Mouse (Mus musculus) MEL (cell line): ENCODE data around the gene Carm1. TPM values are rescaled to one million over a fixed set of nuclear protein-coding genes. Genes with fewer than 3 reads are reported as not detected.

Experiments used
- DNase-seq: peaks from one replicate; pipeline ENCODE4 v3.0.0; 2011; ENCODE audit warnings: low read depth, low spot score
- H3K27ac ChIP-seq: 2 replicates; pipeline ENCODE4 v1.5.1; 2012; ENCODE audit warnings: low read depth, mild to moderate bottlenecking, control low read depth, low read length, moderate library complexity; ENCODE audit not compliant: control insufficient read depth
- H3K27me3 ChIP-seq, 2 experiments: fragments of 150-350 bp in 1 of 2; sonication (generic) in 1 of 2; 2 replicates each; pipeline ENCODE4 v1.6.1; 2012; ENCODE audit warnings: low read length in 2 of 2, mild to moderate bottlenecking in 2 of 2, improper control_type of control experiment in 1 of 2, moderate library complexity in 1 of 2; ENCODE audit not compliant: insufficient read depth in 2 of 2, control insufficient read depth in 1 of 2
- H3K36me3 ChIP-seq, 2 experiments: 2 replicates each; pipeline ENCODE4 v1.6.1; 2012 to 2014; ENCODE audit warnings: low read length in 2 of 2, improper control_type of control experiment in 1 of 2, inconsistent platforms in 1 of 2, mild to moderate bottlenecking in 1 of 2; ENCODE audit not compliant: insufficient read depth in 2 of 2, control insufficient read depth in 1 of 2
- H3K4me1 ChIP-seq, 2 experiments: fragments of 150-350 bp in 1 of 2; sonication (generic) in 1 of 2; 2 replicates each; pipeline ENCODE4 v1.6.1; 2012; ENCODE audit warnings: low read length in 2 of 2, improper control_type of control experiment in 1 of 2, mild to moderate bottlenecking in 1 of 2; ENCODE audit not compliant: insufficient read depth in 2 of 2, control insufficient read depth in 1 of 2
- H3K4me3 ChIP-seq, 2 experiments: fragments of 150-350 bp in 1 of 2; sonication (generic) in 1 of 2; 2 replicates each; pipeline ENCODE4 v1.5.1; 2012; ENCODE audit warnings: low read depth in 2 of 2, low read length in 2 of 2, mild to moderate bottlenecking in 2 of 2, moderate library complexity in 2 of 2, control low read depth in 1 of 2, improper control_type of control experiment in 1 of 2; ENCODE audit not compliant: control insufficient read depth in 1 of 2, insufficient read depth in 1 of 2
- H3K79me2 ChIP-seq: 2 replicates; pipeline ENCODE4 v1.6.1; 2012; ENCODE audit warnings: mild to moderate bottlenecking, low read length, moderate library complexity; ENCODE audit not compliant: control insufficient read depth, poor library complexity, insufficient read depth
- H3K9ac ChIP-seq: 2 replicates; pipeline ENCODE4 v1.6.1; 2012; ENCODE audit warnings: low read depth, mild to moderate bottlenecking, control low read depth, low read length, moderate library complexity; ENCODE audit not compliant: control insufficient read depth, poor library complexity, severe bottlenecking
- H3K9me3 ChIP-seq: fragments of 150-350 bp; sonication (generic); replicated peaks from 2 replicates; pipeline ENCODE4 v1.6.1; 2012; ENCODE audit warnings: mild to moderate bottlenecking, low read length, improper control_type of control experiment, moderate library complexity; ENCODE audit not compliant: insufficient read depth
- BHLHE40 ChIP-seq: IDR thresholded peaks from 2 replicates; pipeline ENCODE4 v1.6.1; 2012; ENCODE audit warnings: low read depth, mild to moderate bottlenecking, inconsistent platforms, low read length, improper control_type of control experiment, borderline replicate concordance
- CHD1 ChIP-seq: IDR thresholded peaks from 2 replicates; pipeline ENCODE4 v1.6.1; 2012; ENCODE audit warnings: low read depth, mild to moderate bottlenecking, inconsistent platforms, low read length, improper control_type of control experiment
- CHD2 ChIP-seq: IDR thresholded peaks from 2 replicates; pipeline ENCODE4 v1.6.1; 2011; ENCODE audit warnings: low read length, improper control_type of control experiment
- CTCF ChIP-seq, 3 experiments: IDR thresholded peaks in 2 of 3; conservative IDR thresholded peaks in 1 of 3; 2 replicates each; pipeline ENCODE4 v1.5.1; 2011 to 2012; ENCODE audit warnings: low read length in 3 of 3, low read depth in 2 of 3, mild to moderate bottlenecking in 2 of 3, improper control_type of control experiment in 1 of 3, inconsistent platforms in 1 of 3, mixed read lengths in 1 of 3, moderate library complexity in 1 of 3; ENCODE audit not compliant: control insufficient read depth in 1 of 3, insufficient read depth in 1 of 3, poor library complexity in 1 of 3, severe bottlenecking in 1 of 3
- E2F4 ChIP-seq: IDR thresholded peaks from 2 replicates; pipeline ENCODE4 v1.6.1; 2011; ENCODE audit warnings: low read depth, low read length, improper control_type of control experiment, borderline replicate concordance
- ELF1 ChIP-seq: IDR thresholded peaks from 2 replicates; pipeline ENCODE4 v1.6.1; 2014; ENCODE audit warnings: low read depth, mild to moderate bottlenecking, inconsistent platforms, low read length, improper control_type of control experiment, moderate library complexity
- EP300 ChIP-seq, 2 experiments: IDR thresholded peaks; 2 replicates each; pipeline ENCODE4 v1.6.1; 2011; ENCODE audit warnings: improper control_type of control experiment in 2 of 2, low read length in 2 of 2, low read depth in 1 of 2, mild to moderate bottlenecking in 1 of 2
- ETS1 ChIP-seq: IDR thresholded peaks from 2 replicates; pipeline ENCODE4 v1.6.1; 2012; ENCODE audit warnings: low read depth, mild to moderate bottlenecking, inconsistent platforms, low read length, improper control_type of control experiment, moderate library complexity
- GABPA ChIP-seq: IDR thresholded peaks from 2 replicates; pipeline ENCODE4 v1.6.1; 2012; ENCODE audit warnings: low read depth, mild to moderate bottlenecking, inconsistent platforms, low read length, improper control_type of control experiment, moderate library complexity
- GATA1 ChIP-seq: IDR thresholded peaks from 2 replicates; pipeline ENCODE4 v1.6.1; 2011; ENCODE audit warnings: low read depth, low read length, improper control_type of control experiment
- HCFC1 ChIP-seq: IDR thresholded peaks from 2 replicates; pipeline ENCODE4 v1.6.1; 2012; ENCODE audit warnings: low read depth, mild to moderate bottlenecking, inconsistent platforms, low read length, improper control_type of control experiment, moderate library complexity
- JUND ChIP-seq: IDR thresholded peaks from 2 replicates; pipeline ENCODE4 v1.6.1; 2011; ENCODE audit warnings: low read depth, mild to moderate bottlenecking, improper control_type of control experiment, low read length
- KAT2A ChIP-seq: conservative IDR thresholded peaks from 2 replicates; pipeline ENCODE4 v1.6.1; 2012; ENCODE audit warnings: low read depth, low read length, improper control_type of control experiment, inconsistent platforms
- MAFK ChIP-seq: IDR thresholded peaks from 2 replicates; pipeline ENCODE4 v1.6.1; 2011; ENCODE audit warnings: low read depth, mild to moderate bottlenecking, low read length, improper control_type of control experiment, borderline replicate concordance
- MAX ChIP-seq: IDR thresholded peaks from 2 replicates; pipeline ENCODE4 v1.6.1; 2011; ENCODE audit warnings: low read length, improper control_type of control experiment
- MAZ ChIP-seq: IDR thresholded peaks from 2 replicates; pipeline ENCODE4 v1.6.1; 2012; ENCODE audit warnings: low read depth, mild to moderate bottlenecking, inconsistent platforms, low read length, improper control_type of control experiment
- MEF2A ChIP-seq: IDR thresholded peaks from 2 replicates; pipeline ENCODE4 v1.6.1; 2014; ENCODE audit warnings: low read depth, mild to moderate bottlenecking, inconsistent platforms, low read length, improper control_type of control experiment; ENCODE audit not compliant: poor library complexity, insufficient replicate concordance, severe bottlenecking; ENCODE audit errors: extremely low read depth
- MXI1 ChIP-seq: IDR thresholded peaks from 2 replicates; pipeline ENCODE4 v1.6.1; 2011; ENCODE audit warnings: mild to moderate bottlenecking, low read depth, low read length, improper control_type of control experiment
- MYB ChIP-seq: IDR thresholded peaks from 2 replicates; pipeline ENCODE4 v1.6.1; 2011; ENCODE audit warnings: mild to moderate bottlenecking, low read depth, low read length, improper control_type of control experiment
- NELFE ChIP-seq: IDR thresholded peaks from 2 replicates; pipeline ENCODE4 v1.6.1; 2011; ENCODE audit warnings: low read depth, low read length, improper control_type of control experiment
- NRF1 ChIP-seq: IDR thresholded peaks from 2 replicates; pipeline ENCODE4 v1.6.1; 2014; ENCODE audit warnings: low read depth, mild to moderate bottlenecking, inconsistent platforms, low read length, improper control_type of control experiment, moderate library complexity; ENCODE audit not compliant: poor library complexity, insufficient read depth, severe bottlenecking
- POLR2A ChIP-seq, 2 experiments: IDR thresholded peaks; 2 replicates each; pipeline ENCODE4 v1.6.1; 2011 to 2012; ENCODE audit warnings: low read length in 2 of 2, mild to moderate bottlenecking in 2 of 2, control low read depth in 1 of 2, improper control_type of control experiment in 1 of 2, low read depth in 1 of 2, moderate library complexity in 1 of 2; ENCODE audit not compliant: control insufficient read depth in 1 of 2, insufficient read depth in 1 of 2, poor library complexity in 1 of 2
- POLR2AphosphoS2 ChIP-seq: IDR thresholded peaks from 2 replicates; pipeline ENCODE4 v1.6.1; 2011; ENCODE audit warnings: low read length, improper control_type of control experiment
- POLR2AphosphoS5 ChIP-seq: IDR thresholded peaks from 2 replicates; pipeline ENCODE4 v1.6.1; 2012; ENCODE audit warnings: low read depth, borderline replicate concordance, mild to moderate bottlenecking, inconsistent platforms, low read length, moderate library complexity, mixed read lengths
- RAD21 ChIP-seq: IDR thresholded peaks from 2 replicates; pipeline ENCODE4 v1.6.1; 2011; ENCODE audit warnings: mild to moderate bottlenecking, low read depth, low read length, improper control_type of control experiment
- RCOR1 ChIP-seq: IDR thresholded peaks from 2 replicates; pipeline ENCODE4 v1.6.1; 2012; ENCODE audit warnings: low read depth, mild to moderate bottlenecking, inconsistent platforms, low read length, improper control_type of control experiment
- SIN3A ChIP-seq: IDR thresholded peaks from 2 replicates; pipeline ENCODE4 v1.6.1; 2012; ENCODE audit warnings: low read length, improper control_type of control experiment, inconsistent platforms
- SMC3 ChIP-seq: IDR thresholded peaks from 2 replicates; pipeline ENCODE4 v1.6.1; 2011; ENCODE audit warnings: low read depth, low read length, improper control_type of control experiment
- TAL1 ChIP-seq: IDR thresholded peaks from 2 replicates; pipeline ENCODE4 v1.6.1; 2012; ENCODE audit warnings: mild to moderate bottlenecking, inconsistent platforms, low read length, moderate library complexity, mixed read lengths
- TBP ChIP-seq: IDR thresholded peaks from 2 replicates; pipeline ENCODE4 v1.8.0; 2011; ENCODE audit warnings: low read depth, low read length, improper control_type of control experiment
- TCF12 ChIP-seq: IDR thresholded peaks from 2 replicates; pipeline ENCODE4 v1.6.1; 2014; ENCODE audit warnings: low read depth, mild to moderate bottlenecking, inconsistent platforms, low read length, improper control_type of control experiment, moderate library complexity
- UBTF ChIP-seq: IDR thresholded peaks from 2 replicates; pipeline ENCODE4 v1.6.1; 2012; ENCODE audit warnings: low read depth, mild to moderate bottlenecking, inconsistent platforms, low read length, improper control_type of control experiment, moderate library complexity, borderline replicate concordance; ENCODE audit not compliant: insufficient read depth
- USF1 ChIP-seq: IDR thresholded peaks from 2 replicates; pipeline ENCODE4 v1.6.1; 2014; ENCODE audit warnings: low read depth, mild to moderate bottlenecking, inconsistent platforms, low read length, improper control_type of control experiment, moderate library complexity
- ZKSCAN1 ChIP-seq: IDR thresholded peaks from 2 replicates; pipeline ENCODE4 v1.6.1; 2012; ENCODE audit warnings: low read depth, mild to moderate bottlenecking, inconsistent platforms, low read length, improper control_type of control experiment, moderate library complexity
- ZMIZ1 ChIP-seq: IDR thresholded peaks from 2 replicates; pipeline ENCODE4 v1.6.1; 2012; ENCODE audit warnings: low read depth, mild to moderate bottlenecking, inconsistent platforms, low read length, improper control_type of control experiment, moderate library complexity
- ZNF384 ChIP-seq: IDR thresholded peaks from 2 replicates; pipeline ENCODE4 v1.6.1; 2012; ENCODE audit warnings: low read depth, mild to moderate bottlenecking, inconsistent platforms, low read length, improper control_type of control experiment
- polyA plus RNA-seq, 2 experiments: library from polyadenylated mRNA; stranded (reverse) in 1 of 2; unstranded in 1 of 2; fragments of >175 nt in 1 of 2; fragments of >200 nt in 1 of 2; gene quantifications; 2 replicates each; pipeline versions ENCODE4 v1.2.1 to v1.2.4; 2012; ENCODE audit warnings: low replicate concordance in 2 of 2, low read depth in 1 of 2; ENCODE audit not compliant: insufficient read length in 2 of 2, insufficient read depth in 1 of 2, missing spikeins in 1 of 2
- total RNA-seq: library from RNA; depleted of rRNA; stranded (reverse); fragments of 300-350 nt; gene quantifications from 2 replicates; pipeline ENCODE4 v1.2.3, GENCODE M21; 2012

Carm1 gene
- total and polyA plus RNA-seq, 3 experiments: 121 to 423 (median 121) TPM

DNA sequence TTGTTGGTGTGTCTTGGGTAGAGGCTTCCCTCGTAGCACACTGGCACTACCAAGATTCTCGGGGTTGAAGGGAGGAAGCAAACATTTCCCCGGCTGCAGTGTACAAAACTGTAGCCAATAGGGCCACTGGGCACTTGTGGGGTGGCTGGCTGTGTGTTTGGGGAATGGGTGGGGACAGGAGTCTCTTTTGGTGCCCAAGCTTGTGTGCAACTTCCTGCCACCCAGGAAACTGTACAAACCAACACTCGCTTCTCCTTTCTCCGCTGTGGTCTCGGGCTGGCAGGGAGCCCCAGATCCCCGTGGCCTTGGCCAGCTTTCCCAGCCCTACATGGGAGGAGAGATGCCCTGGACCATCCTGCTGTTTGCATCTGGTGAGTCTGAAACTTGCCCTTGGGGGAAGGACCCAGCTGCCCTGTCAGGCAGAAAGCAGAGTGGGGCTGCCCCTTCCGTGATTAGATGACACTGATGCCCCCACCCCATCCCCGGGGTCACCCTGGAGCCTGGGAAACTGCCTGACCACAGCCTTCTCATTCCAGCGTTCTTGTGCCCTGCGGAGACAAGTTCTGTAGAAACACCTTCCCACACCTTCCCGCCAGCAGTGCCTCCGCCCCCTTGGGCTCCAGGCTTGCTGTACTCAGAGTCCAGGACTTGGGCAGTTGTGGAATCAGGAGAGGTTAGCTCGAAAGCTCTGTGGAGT, 20.6 kb upstream of the Carm1 start, which contains the start of gene AB124611:
Gene AB124611 (plus strand): TSS at position 240 of the 697 bp plus-strand sequence.
- H3K27me3 ChIP-seq: no peaks in the 10 kb centered on the region
- no peaks in the 10 kb centered on the region; the same call in 1 of the 2 replicates for H3K79me2 ChIP-seq
- peak; percentile 85 for DNase-seq
- peak within 1 kb of the TSS; percentile 45 for H3K27ac ChIP-seq
- H3K9ac ChIP-seq: peak within 1 kb of the TSS; percentile 53
- H3K9me3 ChIP-seq: no peaks in the 10 kb centered on the region
- H3K4me3 ChIP-seq: peak within 1 kb of the TSS; percentile 50 to 62
- peaks cover 0 to 30% of the 10 kb centered on the region in 2 experiments; a peak in 2 of 4 replicates for H3K36me3 ChIP-seq
- H3K4me1 ChIP-seq: peaks cover 12 to 39% of the 10 kb centered on the region in 2 experiments
- peak; percentile 60; the same call in 1 of the 2 replicates for TF ChIP-seq HCFC1
- TF ChIP-seq E2F4: 0 out of 2 replicates have a peak, but pooled peaks have one; percentile 73
- TF ChIP-seq NRF1: no peak
- TF ChIP-seq POLR2AphosphoS2: peak; percentile 38; the same call in 1 of the 2 replicates
- no peak for TF ChIP-seq ZNF384
- no peak for TF ChIP-seq BHLHE40
- TF ChIP-seq TAL1: peak; percentile 2; the same call in 1 of the 2 replicates
- TF ChIP-seq RAD21: no peak
- no peak; the same call in 1 of the 2 replicates for TF ChIP-seq MAZ
- TF ChIP-seq MAX: peak; percentile 46
- TF ChIP-seq TCF12: peak; percentile 33; the same call in 1 of the 2 replicates
- TF ChIP-seq EP300 (IDR thresholded peaks at IDR 0.05; ENCODE audit: low read depth in 1 of 2, low read length in 2 of 2): peak; percentile 4 to 55; a peak in 1 of 4 replicates
- TF ChIP-seq GABPA: no peak
- no peak for TF ChIP-seq POLR2AphosphoS5
- no peak; the same call in 1 of the 2 replicates for TF ChIP-seq ETS1
- no peak for TF ChIP-seq MAFK
- no peak for TF ChIP-seq JUND
- no peak for TF ChIP-seq MYB
- TF ChIP-seq USF1: no peak
- TF ChIP-seq GATA1: no peak
- TF ChIP-seq CHD1: no peak
- no peak for TF ChIP-seq KAT2A
- 0 out of 2 replicates have a peak, but pooled peaks have one; percentile 58 for TF ChIP-seq UBTF
- TF ChIP-seq SIN3A: peak; percentile 51
- peak; percentile 6; the same call in 1 of the 2 replicates for TF ChIP-seq RCOR1
- peak; percentile 62 for TF ChIP-seq ELF1
- no peak for TF ChIP-seq ZKSCAN1
- TF ChIP-seq MXI1: peak; percentile 49
- no peak for TF ChIP-seq CTCF (IDR thresholded peaks at IDR 0.05 in 2 of 3, conservative IDR thresholded peaks at IDR 0.05 in 1 of 3; ENCODE audit: control insufficient read depth in 1 of 3, insufficient read depth in 1 of 3, low read depth in 2 of 3, low read length in 3 of 3, poor library complexity in 1 of 3, severe bottlenecking in 1 of 3)
- peak; percentile 73 for TF ChIP-seq NELFE
- TF ChIP-seq ZMIZ1: no peak
- TF ChIP-seq POLR2A (IDR thresholded peaks at IDR 0.05; ENCODE audit: control insufficient read depth in 1 of 2, insufficient read depth in 1 of 2, low read depth in 1 of 2, low read length in 2 of 2, poor library complexity in 1 of 2): peak; percentile 60 to 66; a peak in 2 of 4 replicates
- 0 out of 2 replicates have a peak, but pooled peaks have one; percentile 3 for TF ChIP-seq SMC3
- no peak for TF ChIP-seq MEF2A
- peak; percentile 73 for TF ChIP-seq TBP
- no peak for TF ChIP-seq CHD2
